Mouse (Mus musculus): ENCODE data around the gene H2-Oa. TPM values are rescaled to one million over a fixed set of nuclear protein-coding genes. Genes with fewer than 3 reads are reported as not detected.

H2-Oa gene
- polyA plus RNA-seq, 1 experiment from 2014 or later = 1.1 TPM

GRCm38 (mm10) chr17:34088124-34088523 is 4.0 kb upstream of the H2-Oa start:
- no peak for ATAC-seq
- H3K4me3 ChIP-seq (ENCODE audit: low read depth, low read length) = no peak overlapping the region
- H3K27ac ChIP-seq (ENCODE audit: low read length) = no peak overlapping the region
- H3K4me2 ChIP-seq (replicated peaks; ENCODE audit: low read depth, low read length) = no peak overlapping the region
- TF ChIP-seq CTCF (IDR thresholded peaks at IDR 0.05) (no peak), EP300 (IDR thresholded peaks at IDR 0.05) (no peak)
- DNase-seq (ENCODE audit: low spot score) = no peak
- no peaks in the 10 kb centered on the region for H3K36me3 ChIP-seq (ENCODE audit: insufficient read depth, low read length)
- H3K9ac ChIP-seq (replicated peaks; ENCODE audit: low read depth) = no peak overlapping the region
- WGBS = 66% methylated on average over 11 of the region's 11 CpGs
- H3K27me3 ChIP-seq (replicated peaks; ENCODE audit: insufficient read depth, low read length) = no peaks in the 10 kb centered on the region
- H3K9me3 ChIP-seq (ENCODE audit: low read length) = no peaks in the 10 kb centered on the region
- no peaks in the 10 kb centered on the region for H3K4me1 ChIP-seq (ENCODE audit: insufficient read depth, low read depth, low read length)

DNA sequence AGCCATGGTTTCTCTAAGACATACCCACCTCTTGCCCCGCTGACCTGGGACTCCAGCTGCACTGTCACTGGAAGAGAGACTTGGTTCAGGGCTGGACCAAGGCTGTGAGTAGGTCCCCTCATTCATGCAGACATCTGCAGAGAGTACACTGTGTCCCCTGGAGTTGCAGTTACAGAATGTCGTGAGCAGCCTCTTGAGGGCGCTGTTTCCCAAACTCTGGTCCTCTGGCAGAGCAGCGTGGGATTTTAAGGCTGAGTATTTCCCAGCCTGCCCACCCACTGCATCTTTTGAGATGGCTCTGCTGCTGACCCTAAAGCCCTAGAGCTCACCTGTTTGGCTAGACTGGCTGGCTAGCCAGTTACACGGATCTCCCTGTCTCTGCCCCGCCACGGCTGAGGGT is 1.2 kb upstream of the H2-Oa start:
- DNase-seq (ENCODE audit: low spot score) (no peak), ATAC-seq (no peak)
- Histone ChIP-seq H3K4me2 (replicated peaks; ENCODE audit: low read depth, low read length) (no peak overlapping the region), H3K36me3 (ENCODE audit: insufficient read depth, low read length) (no peaks in the 10 kb centered on the region), H3K4me3 (ENCODE audit: low read depth, low read length) (no peak overlapping the region), H3K27ac (ENCODE audit: low read length) (no peak overlapping the region), H3K4me1 (ENCODE audit: insufficient read depth, low read depth, low read length) (no peaks in the 10 kb centered on the region), H3K9ac (replicated peaks; ENCODE audit: low read depth) (no peak overlapping the region), H3K27me3 (replicated peaks; ENCODE audit: insufficient read depth, low read length) (no peaks in the 10 kb centered on the region), H3K9me3 (ENCODE audit: low read length) (no peaks in the 10 kb centered on the region)
- 51% methylated on average over 7 of the region's 7 CpGs for WGBS
- peak; percentile 55 for TF ChIP-seq CTCF (IDR thresholded peaks at IDR 0.05)
- no peak for TF ChIP-seq EP300 (IDR thresholded peaks at IDR 0.05)

- Histone ChIP-seq H3K4me1 (ENCODE audit: insufficient read depth, low read depth, low read length) (no peaks in the 10 kb centered on the region), H3K9me3 (ENCODE audit: low read length) (no peaks in the 10 kb centered on the region), H3K9ac (replicated peaks; ENCODE audit: low read depth) (no peak overlapping the region), H3K36me3 (ENCODE audit: insufficient read depth, low read length) (no peaks in the 10 kb centered on the region), H3K27me3 (replicated peaks; ENCODE audit: insufficient read depth, low read length) (no peaks in the 10 kb centered on the region), H3K27ac (ENCODE audit: low read length) (no peak overlapping the region), H3K4me2 (replicated peaks; ENCODE audit: low read depth, low read length) (no peak overlapping the region), H3K4me3 (ENCODE audit: low read depth, low read length) (no peak overlapping the region)
- DNase-seq (ENCODE audit: low spot score) (no peak), ATAC-seq (no peak)
- TF ChIP-seq EP300 (IDR thresholded peaks at IDR 0.05) (no peak), CTCF (IDR thresholded peaks at IDR 0.05) (no peak)
- WGBS = 31% methylated on average over 7 of the region's 7 CpGs
Observed at GRCm38 (mm10) chr17:34093199-34093874, 1.2 kb downstream of the H2-Oa start.

- Histone ChIP-seq H3K27me3 (replicated peaks; ENCODE audit: insufficient read depth, low read length) (no peaks in the 10 kb centered on the region), H3K9me3 (ENCODE audit: low read length) (no peaks in the 10 kb centered on the region), H3K4me2 (replicated peaks; ENCODE audit: low read depth, low read length) (no peak overlapping the region), H3K4me1 (ENCODE audit: insufficient read depth, low read depth, low read length) (no peaks in the 10 kb centered on the region), H3K27ac (ENCODE audit: low read length) (no peak overlapping the region), H3K36me3 (ENCODE audit: insufficient read depth, low read length) (no peaks in the 10 kb centered on the region), H3K4me3 (ENCODE audit: low read depth, low read length) (no peak overlapping the region), H3K9ac (replicated peaks; ENCODE audit: low read depth) (no peak overlapping the region)
- TF ChIP-seq CTCF (IDR thresholded peaks at IDR 0.05) = no peak
- TF ChIP-seq EP300 (IDR thresholded peaks at IDR 0.05) = no peak
- DNase-seq (ENCODE audit: low spot score) (no peak), ATAC-seq (no peak)
- 77% methylated on average over 27 of the region's 27 CpGs for WGBS
Observed at GRCm38 (mm10) chr17:34094283-34095035, 2.3 kb downstream of the H2-Oa start.

DNA sequence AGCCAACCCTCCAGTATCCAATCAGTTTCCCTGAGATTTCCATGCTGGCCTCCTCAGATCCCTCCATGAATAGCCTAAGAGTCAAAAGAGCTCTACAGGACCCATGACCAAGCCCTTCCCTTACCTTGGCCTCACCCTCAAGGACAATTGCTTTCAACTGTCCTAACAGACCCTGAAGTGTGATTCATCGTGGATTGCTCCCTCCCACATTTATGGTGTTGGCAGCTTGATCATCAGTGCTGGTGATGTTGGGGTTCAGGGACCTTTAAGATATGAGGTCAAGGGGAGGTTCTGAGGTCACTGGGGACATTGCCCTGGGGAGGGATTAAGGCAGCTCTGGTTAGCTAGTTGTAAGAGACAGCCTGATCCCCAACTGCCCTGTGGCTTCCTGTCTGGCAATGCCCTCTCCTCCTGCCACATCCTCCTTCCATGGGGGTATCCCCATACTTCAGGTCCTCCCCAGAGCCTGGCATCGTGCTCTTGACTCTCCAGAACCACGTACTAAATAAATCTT is 4.4 kb downstream of the H2-Oa start:
- no peak for ATAC-seq
- Histone ChIP-seq H3K27ac (ENCODE audit: low read length) (no peak overlapping the region), H3K9me3 (ENCODE audit: low read length) (no peaks in the 10 kb centered on the region), H3K4me1 (ENCODE audit: insufficient read depth, low read depth, low read length) (no peaks in the 10 kb centered on the region), H3K4me2 (replicated peaks; ENCODE audit: low read depth, low read length) (no peak overlapping the region), H3K36me3 (ENCODE audit: insufficient read depth, low read length) (no peaks in the 10 kb centered on the region), H3K4me3 (ENCODE audit: low read depth, low read length) (no peak overlapping the region), H3K27me3 (replicated peaks; ENCODE audit: insufficient read depth, low read length) (no peaks in the 10 kb centered on the region), H3K9ac (replicated peaks; ENCODE audit: low read depth) (no peak overlapping the region)
- DNase-seq (ENCODE audit: low spot score) = no peak
- WGBS = 61% methylated on average over 3 of the region's 3 CpGs
- TF ChIP-seq CTCF (IDR thresholded peaks at IDR 0.05) = no peak
- no peak for TF ChIP-seq EP300 (IDR thresholded peaks at IDR 0.05)

DNA sequence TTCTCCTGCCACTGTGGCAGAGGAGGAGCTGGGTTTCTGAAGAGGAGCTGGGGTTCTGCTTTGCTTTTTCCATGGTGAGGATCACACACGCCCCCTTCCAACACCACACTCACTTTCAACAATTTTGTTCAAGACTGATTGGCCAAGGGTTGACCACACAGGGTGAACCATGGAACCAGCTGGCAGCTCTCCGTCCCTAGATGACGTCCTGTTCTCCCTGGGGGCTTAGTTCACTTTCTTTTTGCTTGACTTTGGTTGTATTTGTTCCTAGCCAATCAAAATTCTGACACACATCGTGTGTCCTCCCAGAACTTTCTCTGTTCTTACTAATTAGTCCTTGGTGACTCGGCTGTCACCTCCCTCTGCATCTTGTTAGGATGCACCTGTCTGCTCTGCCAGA is 5.1 kb downstream of the H2-Oa start:
- Histone ChIP-seq H3K4me1 (ENCODE audit: insufficient read depth, low read depth, low read length) (no peaks in the 10 kb centered on the region), H3K4me2 (replicated peaks; ENCODE audit: low read depth, low read length) (no peak overlapping the region), H3K27me3 (replicated peaks; ENCODE audit: insufficient read depth, low read length) (no peaks in the 10 kb centered on the region), H3K4me3 (ENCODE audit: low read depth, low read length) (no peak overlapping the region), H3K36me3 (ENCODE audit: insufficient read depth, low read length) (no peaks in the 10 kb centered on the region), H3K27ac (ENCODE audit: low read length) (no peak overlapping the region), H3K9me3 (ENCODE audit: low read length) (no peaks in the 10 kb centered on the region), H3K9ac (replicated peaks; ENCODE audit: low read depth) (no peak overlapping the region)
- DNase-seq (ENCODE audit: low spot score) (no peak), ATAC-seq (no peak)
- 56% methylated on average over 5 of the region's 5 CpGs for WGBS
- no peak for TF ChIP-seq EP300 (IDR thresholded peaks at IDR 0.05)

Data from lung, postnatal 0 days (tissue).